Mouse (Mus musculus): ENCODE data around the gene Olfr212.

DNA sequence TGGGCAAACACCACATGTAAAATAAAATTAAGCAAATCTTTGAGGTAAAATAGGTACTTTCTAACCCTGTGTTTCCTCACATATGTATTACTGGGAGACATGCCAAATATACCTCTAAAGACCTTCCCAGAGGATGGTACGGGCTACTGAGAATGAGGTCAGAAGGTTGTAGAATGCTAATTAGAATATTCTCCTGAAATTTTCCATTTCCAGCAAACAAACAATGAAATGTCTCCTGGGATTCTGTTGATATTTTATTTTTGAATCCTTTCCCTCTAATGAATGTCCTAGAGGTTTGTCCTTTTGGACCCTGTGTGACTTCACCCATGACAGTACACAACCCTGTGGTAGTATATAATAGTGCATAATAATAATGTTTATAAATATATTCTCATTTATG is 47.6 kb downstream of the Olfr212 start, which contains the start of gene Olfr214:
- TF ChIP-seq CTCF (IDR thresholded peaks at IDR 0.05; ENCODE audit: extremely low read depth, insufficient read length, insufficient replicate concordance, low read depth, low read length) (no peak), POLR2A (IDR thresholded peaks at IDR 0.05; ENCODE audit: low read depth, low read length) (no peak)
